Mouse (Mus musculus) forebrain, embryonic 14.5 days (tissue): ENCODE measurements around the gene Ccdc138. TPM values are rescaled to one million over a fixed set of nuclear protein-coding genes. Genes with fewer than 3 reads are reported as not detected.
"Not testable (repeated sequence)": the region's sequence is repeated elsewhere in the genome, so short reads cannot be mapped to it uniquely, and the experiment has no call there.

Experiments used
- ATAC-seq: fragments of 200-750 bp; cut with Nextera tagmentation; 2 replicates; pipeline ENCODE4 v1.8.0; 2017; ENCODE audit warnings: mild to moderate bottlenecking, moderate library complexity
- DNase-seq: peaks from one replicate; pipeline ENCODE4 v3.0.0-alpha.2; 2015; ENCODE audit warnings: low spot score
- H3K27ac ChIP-seq: fragments of 300-500 bp; sonication (generic); 2 replicates; pipeline ENCODE4 v1.5.1; 2014; ENCODE audit warnings: low read depth, mild to moderate bottlenecking, control low read depth, low read length, moderate library complexity
- H3K27me3 ChIP-seq: fragments of 300-500 bp; sonication (generic); replicated peaks from 2 replicates; pipeline ENCODE4 v1.6.1; 2014; ENCODE audit warnings: low read length, control low read depth, mixed read lengths; ENCODE audit not compliant: control insufficient read depth, insufficient read depth
- H3K36me3 ChIP-seq: fragments of 300-500 bp; sonication (generic); 2 replicates; pipeline ENCODE4 v1.6.1; 2014; ENCODE audit warnings: low read length, control low read depth; ENCODE audit not compliant: control insufficient read depth, insufficient read depth
- H3K4me1 ChIP-seq: fragments of 300-500 bp; sonication (generic); 2 replicates; pipeline ENCODE4 v1.6.1; 2014; ENCODE audit warnings: antibody characterized with exemption, low read length, control low read depth; ENCODE audit not compliant: control insufficient read depth, insufficient read depth
- H3K4me2 ChIP-seq: fragments of 300-500 bp; sonication (generic); 2 replicates; pipeline ENCODE4 v1.6.1; 2014; ENCODE audit warnings: mild to moderate bottlenecking, control low read depth, low read length
- H3K4me3 ChIP-seq: fragments of 300-500 bp; sonication (generic); 2 replicates; pipeline ENCODE4 v1.5.1; 2014; ENCODE audit warnings: low read depth, low read length, control low read depth
- H3K9ac ChIP-seq: fragments of 300-500 bp; sonication (generic); 2 replicates; pipeline ENCODE4 v1.6.1; 2014; ENCODE audit warnings: mild to moderate bottlenecking, low read length, control low read depth, moderate library complexity
- H3K9me3 ChIP-seq: fragments of 300-500 bp; sonication (generic); replicated peaks from 2 replicates; pipeline ENCODE4 v1.6.1; 2016; ENCODE audit warnings: low read length, control low read depth, mixed read lengths; ENCODE audit not compliant: control insufficient read depth
- WGBS: fragments of 180-500 bp; shearing (Covaris S2); extraction: QIAGEN DNeasy Blood & Tissue Kit; methylation state at CpG from one replicate; pipeline ENCODE4 v1.1.7; 2014; 5-methylcytosine and 5-hydroxymethylcytosine counted together
- polyA plus RNA-seq: library from polyadenylated mRNA; unstranded; fragments of >200 nt; fragmentation: Nextera tagmentation; extraction: Ambion mirVana; gene quantifications from 2 replicates; pipeline ENCODE4 v1.2.1, GENCODE M21; 2014

Ccdc138 gene
- polyA plus RNA-seq, 1 experiment from 2014 or later = 6.0 TPM

- H3K9ac ChIP-seq = no peak overlapping the region
- H3K27ac ChIP-seq = no peak overlapping the region
- H3K4me1 ChIP-seq = 0 out of 2 replicates have a peak, but pooled peaks cover 3% of the 10 kb centered on the region
- H3K4me3 ChIP-seq = no peak overlapping the region
- peaks cover 39% of the 10 kb centered on the region for H3K36me3 ChIP-seq
- no peak overlapping the region for H3K4me2 ChIP-seq
- no peaks in the 10 kb centered on the region for H3K27me3 ChIP-seq
- DNase-seq (no peak), ATAC-seq (no peak)
- H3K9me3 ChIP-seq = no peaks in the 10 kb centered on the region
- 90% methylated on average over 2 of the region's 2 CpGs for WGBS
Observed at GRCm38 (mm10) chr10:58495637-58496036, 2.1 kb upstream of the Ccdc138 start.

GRCm38 (mm10) chr10:58496732-58497131 is 1.0 kb upstream of the Ccdc138 start:
- Histone ChIP-seq H3K36me3 (peaks cover 28% of the 10 kb centered on the region), H3K27ac (no peak overlapping the region), H3K9me3 (no peaks in the 10 kb centered on the region), H3K4me3 (no peak overlapping the region), H3K9ac (peak overlapping the region; percentile 43; the same call in 1 of the 2 replicates), H3K4me1 (0 out of 2 replicates have a peak, but pooled peaks cover 3% of the 10 kb centered on the region), H3K27me3 (no peaks in the 10 kb centered on the region), H3K4me2 (peak overlapping the region; percentile 63; the same call in 1 of the 2 replicates)
- no peak for ATAC-seq
- DNase-seq = no peak

- 65% methylated on average over 2 of the region's 2 CpGs for WGBS
Observed at GRCm38 (mm10) chr10:58498516-58498915, 768 bp downstream of the Ccdc138 start.

GRCm38 (mm10) chr10:58529358-58529757 is 31.6 kb downstream of the Ccdc138 start:
- peaks cover 14% of the 10 kb centered on the region for H3K36me3 ChIP-seq
- H3K9ac ChIP-seq = no peak overlapping the region
- no peaks in the 10 kb centered on the region for H3K27me3 ChIP-seq
- no peaks in the 10 kb centered on the region for H3K4me1 ChIP-seq
- DNase-seq = no peak
- no peaks in the 10 kb centered on the region for H3K9me3 ChIP-seq
- no peak for ATAC-seq
- no peak overlapping the region for H3K4me3 ChIP-seq
- H3K27ac ChIP-seq = no peak overlapping the region
- 84% methylated on average over 1 of the region's 1 CpGs for WGBS
- no peak overlapping the region for H3K4me2 ChIP-seq

More at GRCm38 (mm10) chr10:58498516-58498915, 768 bp downstream of the Ccdc138 start:
- Histone ChIP-seq H3K36me3 (peaks cover 11% of the 10 kb centered on the region), H3K9me3 (no peaks in the 10 kb centered on the region), H3K4me2 (peak overlapping the region; percentile 63), H3K27me3 (no peaks in the 10 kb centered on the region), H3K27ac (no peak overlapping the region), H3K9ac (peak overlapping the region; percentile 69; the same call in 1 of the 2 replicates), H3K4me3 (peak overlapping the region; percentile 63), H3K4me1 (0 out of 2 replicates have a peak, but pooled peaks cover 3% of the 10 kb centered on the region)
- ATAC-seq (no peak), DNase-seq (no peak)

GRCm38 (mm10) chr10:58530896-58531790 is 33.4 kb downstream of the Ccdc138 start:
- Histone ChIP-seq H3K27me3 (no peaks in the 10 kb centered on the region), H3K9me3 (no peaks in the 10 kb centered on the region), H3K4me2 (no peak overlapping the region), H3K4me1 (no peaks in the 10 kb centered on the region), H3K9ac (no peak overlapping the region), H3K36me3 (peaks cover 14% of the 10 kb centered on the region), H3K27ac (no peak overlapping the region), H3K4me3 (no peak overlapping the region)
- ATAC-seq (no peak), DNase-seq (no peak)
- 80% methylated on average over 10 of the region's 10 CpGs for WGBS

GRCm38 (mm10) chr10:58532177-58532576 is 34.4 kb downstream of the Ccdc138 start:
- ATAC-seq (no peak), DNase-seq (no peak)
- 95% methylated on average over 2 of the region's 2 CpGs for WGBS

GRCm38 (mm10) chr10:58536276-58536675 is 38.5 kb downstream of the Ccdc138 start:
- 87% methylated on average over 5 of the region's 5 CpGs for WGBS
- not testable (repeated sequence) for ATAC-seq, H3K27ac ChIP-seq, H3K4me2 ChIP-seq, H3K9ac ChIP-seq, H3K9me3 ChIP-seq, H3K27me3 ChIP-seq, H3K36me3 ChIP-seq, H3K4me1 ChIP-seq, H3K4me3 ChIP-seq, DNase-seq

More at GRCm38 (mm10) chr10:58532177-58532576, 34.4 kb downstream of the Ccdc138 start:
- no peak overlapping the region for H3K9ac ChIP-seq
- no peaks in the 10 kb centered on the region for H3K4me1 ChIP-seq
- no peak overlapping the region for H3K4me2 ChIP-seq
- H3K9me3 ChIP-seq = no peaks in the 10 kb centered on the region
- H3K36me3 ChIP-seq = peaks cover 14% of the 10 kb centered on the region
- H3K4me3 ChIP-seq = no peak overlapping the region
- no peak overlapping the region for H3K27ac ChIP-seq
- no peaks in the 10 kb centered on the region for H3K27me3 ChIP-seq

- peaks cover 9% of the 10 kb centered on the region; the same call in 1 of the 2 replicates for H3K36me3 ChIP-seq
- H3K27me3 ChIP-seq = no peaks in the 10 kb centered on the region
- H3K4me3 ChIP-seq = no peak overlapping the region
- no peak overlapping the region for H3K27ac ChIP-seq
- H3K4me1 ChIP-seq = no peaks in the 10 kb centered on the region
- WGBS = 49% methylated on average over 13 of the region's 13 CpGs
- H3K9ac ChIP-seq = no peak overlapping the region
- DNase-seq = peak; percentile 33
- no peaks in the 10 kb centered on the region for H3K9me3 ChIP-seq
- H3K4me2 ChIP-seq = no peak overlapping the region
- ATAC-seq = peak; percentile 40; the same call in 1 of the 2 replicates
Observed at GRCm38 (mm10) chr10:58540613-58541012, 42.9 kb downstream of the Ccdc138 start.

- H3K4me3 ChIP-seq = no peak overlapping the region
- ATAC-seq (no peak), DNase-seq (no peak)
- 0 out of 2 replicates have a peak, but pooled peaks cover 3% of the 10 kb centered on the region for H3K36me3 ChIP-seq
- no peak overlapping the region for H3K4me2 ChIP-seq
- H3K9me3 ChIP-seq = no peaks in the 10 kb centered on the region
- no peak overlapping the region for H3K9ac ChIP-seq
- H3K27ac ChIP-seq = no peak overlapping the region
- H3K4me1 ChIP-seq = no peaks in the 10 kb centered on the region
- H3K27me3 ChIP-seq = no peaks in the 10 kb centered on the region
Observed at GRCm38 (mm10) chr10:58548739-58549138, 51.0 kb downstream of the Ccdc138 start.
